Mouse (Mus musculus) embryonic facial prominence, embryonic 14.5 days (tissue): ENCODE measurements around the gene Sidt1. TPM values are rescaled to one million over a fixed set of nuclear protein-coding genes. Genes with fewer than 3 reads are reported as not detected.
"Not testable (repeated sequence)": the region's sequence is repeated elsewhere in the genome, so short reads cannot be mapped to it uniquely, and the experiment has no call there.

Source experiments
- ATAC-seq: fragments of 200-750 bp; cut with Nextera tagmentation; 2 replicates; pipeline ENCODE4 v1.8.0; 2017; ENCODE audit warnings: low read depth, moderate number of reproducible peaks, moderate TSS enrichment
- DNase-seq: peaks from one replicate; pipeline ENCODE4 v3.0.0-alpha.2; 2015; ENCODE audit warnings: low spot score
- H3K27ac ChIP-seq: fragments of 300-500 bp; sonication (generic); replicated peaks from 2 replicates; pipeline ENCODE4 v1.5.1; 2014; ENCODE audit warnings: low read depth, mild to moderate bottlenecking, low read length, moderate library complexity
- H3K27me3 ChIP-seq: fragments of 300-500 bp; sonication (generic); replicated peaks from 2 replicates; pipeline ENCODE4 v1.6.1; 2014; ENCODE audit warnings: low read length; ENCODE audit not compliant: control insufficient read depth, insufficient read depth
- H3K36me3 ChIP-seq: fragments of 300-500 bp; sonication (generic); 2 replicates; pipeline ENCODE4 v1.6.1; 2014; ENCODE audit warnings: low read length, mixed read lengths; ENCODE audit not compliant: control insufficient read depth, insufficient read depth
- H3K4me1 ChIP-seq: fragments of 300-500 bp; sonication (generic); 2 replicates; pipeline ENCODE4 v1.6.1; 2014; ENCODE audit warnings: antibody characterized with exemption, low read length; ENCODE audit not compliant: control insufficient read depth, insufficient read depth
- H3K4me2 ChIP-seq: fragments of 300-500 bp; sonication (generic); 2 replicates; pipeline ENCODE4 v1.6.1; 2014; ENCODE audit warnings: low read depth, mild to moderate bottlenecking, low read length, moderate library complexity, mixed read lengths
- H3K4me3 ChIP-seq: fragments of 300-500 bp; sonication (generic); 2 replicates; pipeline ENCODE4 v1.5.1; 2014; ENCODE audit warnings: low read depth, mild to moderate bottlenecking, low read length
- H3K9ac ChIP-seq: fragments of 300-500 bp; sonication (generic); 2 replicates; pipeline ENCODE4 v1.6.1; 2014; ENCODE audit warnings: low read depth, mild to moderate bottlenecking, low read length, moderate library complexity, mixed read lengths
- H3K9me3 ChIP-seq: fragments of 300-500 bp; sonication (generic); 2 replicates; pipeline ENCODE4 v1.6.1; 2016; ENCODE audit warnings: low read length; ENCODE audit not compliant: control insufficient read depth
- WGBS: fragments of 180-500 bp; shearing (Covaris S2); extraction: QIAGEN DNeasy Blood & Tissue Kit; methylation state at CpG from one replicate; pipeline ENCODE4 v1.1.7; 2014; 5-methylcytosine and 5-hydroxymethylcytosine counted together
- polyA plus RNA-seq: library from polyadenylated mRNA; unstranded; fragments of >200 nt; fragmentation: Nextera tagmentation; extraction: Ambion mirVana; gene quantifications from 2 replicates; pipeline ENCODE4 v1.2.1, GENCODE M21; 2014

Sidt1 gene
- polyA plus RNA-seq, 1 experiment from 2014 or later = 2.0 TPM

- H3K4me1 ChIP-seq = no peaks in the 10 kb centered on the region
- 67% methylated on average over 3 of the region's 3 CpGs for WGBS
- H3K27me3 ChIP-seq = no peaks in the 10 kb centered on the region
- ATAC-seq = no peak
- H3K4me3 ChIP-seq = no peak overlapping the region
- H3K36me3 ChIP-seq = no peaks in the 10 kb centered on the region
- no peak for DNase-seq
- H3K9ac ChIP-seq = no peak overlapping the region
- no peak overlapping the region for H3K4me2 ChIP-seq
- no peaks in the 10 kb centered on the region for H3K9me3 ChIP-seq
- no peak overlapping the region for H3K27ac ChIP-seq
Observed at GRCm38 (mm10) chr16:44320232-44320631, 12.8 kb downstream of the Sidt1 start.

- no peaks in the 10 kb centered on the region for H3K9me3 ChIP-seq
- ATAC-seq = no peak
- no peaks in the 10 kb centered on the region for H3K36me3 ChIP-seq
- no peak overlapping the region for H3K4me3 ChIP-seq
- 81% methylated on average over 4 of the region's 4 CpGs for WGBS
- DNase-seq = no peak
- no peaks in the 10 kb centered on the region for H3K27me3 ChIP-seq
- no peak overlapping the region for H3K9ac ChIP-seq
- no peak overlapping the region for H3K27ac ChIP-seq
- no peak overlapping the region for H3K4me2 ChIP-seq
- H3K4me1 ChIP-seq = no peaks in the 10 kb centered on the region
Observed at GRCm38 (mm10) chr16:44316350-44316749, 16.6 kb downstream of the Sidt1 start.

GRCm38 (mm10) chr16:44313422-44313821 is 19.6 kb downstream of the Sidt1 start:
- DNase-seq (peak; percentile 37), ATAC-seq (no peak)
- H3K9me3 ChIP-seq = no peaks in the 10 kb centered on the region
- H3K9ac ChIP-seq = no peak overlapping the region
- no peak overlapping the region for H3K4me3 ChIP-seq
- H3K27me3 ChIP-seq = no peaks in the 10 kb centered on the region
- H3K4me1 ChIP-seq = no peaks in the 10 kb centered on the region
- H3K36me3 ChIP-seq = no peaks in the 10 kb centered on the region
- WGBS = 65% methylated on average over 4 of the region's 4 CpGs
- H3K4me2 ChIP-seq = no peak overlapping the region
- H3K27ac ChIP-seq = no peak overlapping the region

GRCm38 (mm10) chr16:44305606-44306005 is 27.4 kb downstream of the Sidt1 start:
- WGBS = 50% methylated on average over 3 of the region's 3 CpGs
- Histone ChIP-seq H3K27me3 (no peaks in the 10 kb centered on the region), H3K9me3 (no peaks in the 10 kb centered on the region), H3K27ac (no peak overlapping the region), H3K9ac (no peak overlapping the region), H3K4me1 (no peaks in the 10 kb centered on the region), H3K36me3 (no peaks in the 10 kb centered on the region), H3K4me2 (no peak overlapping the region), H3K4me3 (no peak overlapping the region)
- ATAC-seq (no peak), DNase-seq (no peak)

GRCm38 (mm10) chr16:44303822-44304221 is 29.2 kb downstream of the Sidt1 start:
- 65% methylated on average over 2 of the region's 2 CpGs for WGBS
- Histone ChIP-seq H3K4me1 (no peaks in the 10 kb centered on the region), H3K9me3 (no peaks in the 10 kb centered on the region), H3K4me3 (no peak overlapping the region), H3K4me2 (no peak overlapping the region), H3K9ac (no peak overlapping the region), H3K27me3 (no peaks in the 10 kb centered on the region), H3K36me3 (no peaks in the 10 kb centered on the region), H3K27ac (no peak overlapping the region)
- ATAC-seq (no peak), DNase-seq (no peak)

- Histone ChIP-seq H3K4me1 (no peaks in the 10 kb centered on the region), H3K9ac (no peak overlapping the region), H3K36me3 (no peaks in the 10 kb centered on the region), H3K4me2 (no peak overlapping the region), H3K4me3 (no peak overlapping the region), H3K9me3 (no peaks in the 10 kb centered on the region), H3K27ac (no peak overlapping the region), H3K27me3 (no peaks in the 10 kb centered on the region)
- ATAC-seq = no peak
- 45% methylated on average over 10 of the region's 10 CpGs for WGBS
- DNase-seq = peak; percentile 12
Observed at GRCm38 (mm10) chr16:44302126-44302892, 30.7 kb downstream of the Sidt1 start.

- 82% methylated on average over 20 of the region's 20 CpGs for WGBS
- H3K9ac ChIP-seq = no peak overlapping the region
- no peak overlapping the region for H3K4me2 ChIP-seq
- ATAC-seq = no peak
- H3K27me3 ChIP-seq = no peaks in the 10 kb centered on the region
- no peak overlapping the region for H3K4me3 ChIP-seq
- no peak overlapping the region for H3K27ac ChIP-seq
- H3K36me3 ChIP-seq = no peaks in the 10 kb centered on the region
- no peaks in the 10 kb centered on the region for H3K4me1 ChIP-seq
- H3K9me3 ChIP-seq = no peaks in the 10 kb centered on the region
- no peak for DNase-seq
Observed at GRCm38 (mm10) chr16:44299438-44300093, 33.4 kb downstream of the Sidt1 start.

- DNase-seq = no peak
- Histone ChIP-seq H3K36me3 (no peaks in the 10 kb centered on the region), H3K9ac (no peak overlapping the region)
Observed at GRCm38 (mm10) chr16:44293960-44294359, 39.0 kb downstream of the Sidt1 start.

GRCm38 (mm10) chr16:44292681-44293080 is 40.3 kb downstream of the Sidt1 start:
- not testable (repeated sequence) for H3K27ac ChIP-seq, H3K4me1 ChIP-seq, H3K9me3 ChIP-seq, H3K4me2 ChIP-seq, H3K27me3 ChIP-seq, ATAC-seq, DNase-seq, H3K36me3 ChIP-seq, H3K4me3 ChIP-seq, H3K9ac ChIP-seq
- WGBS = 96% methylated on average over 2 of the region's 2 CpGs

More at GRCm38 (mm10) chr16:44293960-44294359, 39.0 kb downstream of the Sidt1 start:
- Histone ChIP-seq H3K4me3 (no peak overlapping the region), H3K27me3 (no peaks in the 10 kb centered on the region), H3K4me2 (no peak overlapping the region), H3K4me1 (no peaks in the 10 kb centered on the region), H3K9me3 (no peaks in the 10 kb centered on the region), H3K27ac (no peak overlapping the region)
- no peak for ATAC-seq
